Mouse (Mus musculus) hindbrain, postnatal 0 days (tissue): ENCODE results near the gene Fam199x. TPM values are rescaled to one million over a fixed set of nuclear protein-coding genes. Genes with fewer than 3 reads are reported as not detected.

Experiments
- ATAC-seq: fragments of 200-750 bp; cut with Nextera tagmentation; 2 replicates; pipeline ENCODE4 v1.8.0; 2017; ENCODE audit warnings: mild to moderate bottlenecking, moderate TSS enrichment, moderate library complexity
- DNase-seq: peaks from one replicate; pipeline ENCODE4 v3.0.0-alpha.2; 2015; ENCODE audit warnings: low spot score
- H3K27ac ChIP-seq: fragments of 300-500 bp; sonication (generic); 2 replicates; pipeline ENCODE4 v1.5.1; 2014; ENCODE audit warnings: mild to moderate bottlenecking
- H3K27me3 ChIP-seq: fragments of 300-500 bp; sonication (generic); 2 replicates; pipeline ENCODE4 v1.6.1; 2014; ENCODE audit warnings: low read length, mixed read lengths; ENCODE audit not compliant: insufficient read depth
- H3K36me3 ChIP-seq: fragments of 300-500 bp; sonication (generic); 2 replicates; pipeline ENCODE4 v1.6.1; 2014; ENCODE audit warnings: low read length, mixed read lengths; ENCODE audit not compliant: insufficient read depth
- H3K4me1 ChIP-seq: fragments of 300-500 bp; sonication (generic); 2 replicates; pipeline ENCODE4 v1.6.1; 2014; ENCODE audit warnings: antibody characterized with exemption, low read length, mixed read lengths; ENCODE audit not compliant: insufficient read depth
- H3K4me2 ChIP-seq: fragments of 300-500 bp; sonication (generic); 2 replicates; pipeline ENCODE4 v1.6.1; 2014; ENCODE audit warnings: low read depth, mild to moderate bottlenecking, low read length, moderate library complexity, mixed read lengths
- H3K4me3 ChIP-seq: fragments of 300-500 bp; sonication (generic); 2 replicates; pipeline ENCODE4 v1.5.1; 2014; ENCODE audit warnings: low read length
- H3K9ac ChIP-seq: fragments of 300-500 bp; sonication (generic); replicated peaks from 2 replicates; pipeline ENCODE4 v1.6.1; 2014; ENCODE audit warnings: mild to moderate bottlenecking, low read length, moderate library complexity, mixed read lengths
- H3K9me3 ChIP-seq: fragments of 300-500 bp; sonication (generic); 2 replicates; pipeline ENCODE4 v1.6.1; 2016; ENCODE audit warnings: low read length, mixed read lengths
- CTCF ChIP-seq: IDR thresholded peaks from 2 replicates; pipeline ENCODE4 v1.5.1; 2016; ENCODE audit warnings: antibody characterized with exemption, control low read depth, low read depth
- WGBS: fragments of 180-500 bp; shearing (Covaris S2); extraction: QIAGEN DNeasy Blood & Tissue Kit; methylation state at CpG from one replicate; pipeline ENCODE4 v1.1.7; 2014; 5-methylcytosine and 5-hydroxymethylcytosine counted together
- polyA plus RNA-seq: library from polyadenylated mRNA; unstranded; fragments of >200 nt; fragmentation: Nextera tagmentation; extraction: Ambion mirVana; gene quantifications from 2 replicates; pipeline ENCODE4 v1.2.1, GENCODE M21; 2015
- total RNA-seq: library from RNA; depleted of rRNA; stranded (reverse); fragments of >200 nt; gene quantifications from 2 replicates; pipeline ENCODE4 v1.2.3, GENCODE M21; 2014; rRNA removed

Gene Fam199x
- total and polyA plus RNA-seq, 2 experiments from 2014 or later = 6.8 to 9.8 TPM

- H3K9me3 ChIP-seq = no peaks in the 10 kb centered on the region
- ATAC-seq = no peak
- H3K27me3 ChIP-seq = peaks cover 18% of the 10 kb centered on the region
- no peak for TF ChIP-seq CTCF
- H3K4me1 ChIP-seq = no peaks in the 10 kb centered on the region
- H3K27ac ChIP-seq = no peak overlapping the region
- H3K4me2 ChIP-seq = no peak overlapping the region
- H3K9ac ChIP-seq = no peak overlapping the region
- H3K36me3 ChIP-seq = no peaks in the 10 kb centered on the region
- WGBS = 28% methylated on average over 13 of the region's 13 CpGs
- no peak for DNase-seq
- no peak overlapping the region for H3K4me3 ChIP-seq
These were observed 57.1 kb downstream of the Fam199x start for GRCm38 (mm10) chrX:137106498-137106897.

GRCm38 (mm10) chrX:137118097-137118746 is 68.8 kb downstream of the Fam199x start:
- Histone ChIP-seq H3K9ac (no peak overlapping the region), H3K4me1 (no peaks in the 10 kb centered on the region), H3K4me3 (peak overlapping the region; percentile 4; the same call in 1 of the 2 replicates), H3K9me3 (no peaks in the 10 kb centered on the region), H3K4me2 (no peak overlapping the region), H3K27ac (no peak overlapping the region), H3K36me3 (no peaks in the 10 kb centered on the region), H3K27me3 (peaks cover 18% of the 10 kb centered on the region)
- peak; percentile 46 for TF ChIP-seq CTCF
- WGBS = 28% methylated on average over 40 of the region's 40 CpGs
- DNase-seq (peak; percentile 66), ATAC-seq (0 out of 2 replicates have a peak, but pooled peaks have one; percentile 45)

- no peak overlapping the region; the same call in 1 of the 2 replicates for H3K4me2 ChIP-seq
- WGBS = 30% methylated on average over 52 of the region's 52 CpGs
- H3K4me3 ChIP-seq = no peak overlapping the region
- no peak for ATAC-seq
- H3K9me3 ChIP-seq = no peaks in the 10 kb centered on the region
- no peak for TF ChIP-seq CTCF
- H3K36me3 ChIP-seq = no peaks in the 10 kb centered on the region
- DNase-seq = no peak
- peaks cover 18% of the 10 kb centered on the region for H3K27me3 ChIP-seq
- no peak overlapping the region for H3K9ac ChIP-seq
- no peaks in the 10 kb centered on the region for H3K4me1 ChIP-seq
- H3K27ac ChIP-seq = no peak overlapping the region
These were observed 70.5 kb downstream of the Fam199x start for GRCm38 (mm10) chrX:137119675-137120423.

GRCm38 (mm10) chrX:137121718-137122117 is 72.3 kb downstream of the Fam199x start, which contains the start of gene Esx1:
Gene Esx1 (minus strand): TSS chrX:137122083.
- Histone ChIP-seq H3K36me3 (no peaks in the 10 kb centered on the region), H3K4me1 (no peaks in the 10 kb centered on the region), H3K9me3 (no peaks in the 10 kb centered on the region), H3K27ac (no peak within 1 kb of the TSS), H3K9ac (no peak within 1 kb of the TSS), H3K4me2 (no peak within 1 kb of the TSS), H3K27me3 (peaks cover 18% of the 10 kb centered on the region), H3K4me3 (no peak within 1 kb of the TSS)
- no peak for DNase-seq
- TF ChIP-seq CTCF = no peak
- no peak for ATAC-seq
- 25% methylated on average over 21 of the region's 21 CpGs for WGBS

GRCm38 (mm10) chrX:137127542-137127941 is 78.1 kb downstream of the Fam199x start:
- DNase-seq (no peak), ATAC-seq (no peak)
- Histone ChIP-seq H3K9me3 (no peaks in the 10 kb centered on the region), H3K27ac (no peak overlapping the region), H3K4me3 (no peak overlapping the region), H3K4me1 (no peaks in the 10 kb centered on the region), H3K36me3 (no peaks in the 10 kb centered on the region), H3K4me2 (no peak overlapping the region), H3K9ac (no peak overlapping the region), H3K27me3 (peaks cover 6% of the 10 kb centered on the region)
- TF ChIP-seq CTCF = no peak
- WGBS = 17% methylated on average over 17 of the region's 17 CpGs

Other genes with a start within 250 kb of the Fam199x start
- gene Plp1, start 226.9 kb upstream of the Fam199x start, total RNA-seq = 54.3 and 64.8 TPM in 2 replicates
- gene Plp1, start 226.9 kb upstream of the Fam199x start, polyA plus RNA-seq = 46.2 and 67.2 TPM in 2 replicates
- gene Rab9b, start 180.8 kb upstream of the Fam199x start, total RNA-seq = 19.9 and 24.9 TPM in 2 replicates
- 13.3 and 17.3 TPM in 2 replicates for gene Rab9b, start 180.8 kb upstream of the Fam199x start, polyA plus RNA-seq
- gene H2bfm, start 122.3 kb upstream of the Fam199x start, total RNA-seq = not detected in 2 replicates
- not detected in 2 replicates for gene H2bfm, start 122.3 kb upstream of the Fam199x start, polyA plus RNA-seq
- 1.0 and 6.3 TPM in 2 replicates for gene Tmsb15b2, start 74.1 kb upstream of the Fam199x start, total RNA-seq
- gene Tmsb15b2, start 74.1 kb upstream of the Fam199x start, polyA plus RNA-seq = 74.9 and 82.2 TPM in 2 replicates
- gene Tmsb15l, start 72.7 kb upstream of the Fam199x start, total RNA-seq = 1.7 and 4.2 TPM in 2 replicates
- 8.8 and 9.1 TPM in 2 replicates for gene Tmsb15l, start 72.7 kb upstream of the Fam199x start, polyA plus RNA-seq
- gene Tmsb15b1, start 72.7 kb upstream of the Fam199x start, total RNA-seq = 0.68 and 19.2 TPM in 2 replicates
- 39.0 and 43.7 TPM in 2 replicates for gene Tmsb15b1, start 72.7 kb upstream of the Fam199x start, polyA plus RNA-seq
- gene Zcchc18, start 56.4 kb upstream of the Fam199x start, total RNA-seq = 151 and 166 TPM in 2 replicates
- 495 and 508 TPM in 2 replicates for gene Zcchc18, start 56.4 kb upstream of the Fam199x start, polyA plus RNA-seq
- 24.8 and 28.4 TPM in 2 replicates for gene Slc25a53, start 11.3 kb upstream of the Fam199x start, total RNA-seq
- gene Slc25a53, start 11.3 kb upstream of the Fam199x start, polyA plus RNA-seq = 12.2 and 12.6 TPM in 2 replicates
- gene Esx1, start 72.5 kb downstream of the Fam199x start, total RNA-seq = not detected in 2 replicates
- not detected in 2 replicates for gene Esx1, start 72.5 kb downstream of the Fam199x start, polyA plus RNA-seq